Mouse (Mus musculus) stomach, embryonic 16.5 days (tissue): ENCODE measurements around the gene Syne3. TPM values are rescaled to one million over a fixed set of nuclear protein-coding genes. Genes with fewer than 3 reads are reported as not detected.

Experiments
- ATAC-seq: fragments of 200-750 bp; cut with Nextera tagmentation; 2 replicates; pipeline ENCODE4 v1.8.0; 2017; ENCODE audit warnings: moderate number of reproducible peaks, moderate TSS enrichment; ENCODE audit not compliant: insufficient read depth, low FRiP score
- H3K27ac ChIP-seq: fragments of 300-500 bp; sonication (generic); 2 replicates; pipeline ENCODE4 v1.5.1; 2014; ENCODE audit warnings: low read length
- H3K27me3 ChIP-seq: fragments of 300-500 bp; sonication (generic); 2 replicates; pipeline ENCODE4 v1.6.1; 2014; ENCODE audit warnings: low read length, control low read depth, mixed read lengths; ENCODE audit not compliant: control insufficient read depth, insufficient read depth
- H3K36me3 ChIP-seq: fragments of 300-500 bp; sonication (generic); 2 replicates; pipeline ENCODE4 v1.6.1; 2014; ENCODE audit warnings: low read length; ENCODE audit not compliant: control insufficient read depth, insufficient read depth
- H3K4me1 ChIP-seq: fragments of 300-500 bp; sonication (generic); 2 replicates; pipeline ENCODE4 v1.6.1; 2014; ENCODE audit warnings: low read length, control low read depth, mixed read lengths; ENCODE audit not compliant: control insufficient read depth, insufficient read depth
- H3K4me2 ChIP-seq: fragments of 300-500 bp; sonication (generic); 2 replicates; pipeline ENCODE4 v1.6.1; 2014; ENCODE audit warnings: low read depth, low read length, mixed read lengths
- H3K4me3 ChIP-seq: fragments of 300-500 bp; sonication (generic); replicated peaks from 2 replicates; pipeline ENCODE4 v1.5.1; 2014; ENCODE audit warnings: mild to moderate bottlenecking, low read length
- H3K9ac ChIP-seq: fragments of 300-500 bp; sonication (generic); 2 replicates; pipeline ENCODE4 v1.6.1; 2014; ENCODE audit warnings: low read length
- H3K9me3 ChIP-seq: fragments of 300-500 bp; sonication (generic); replicated peaks from 2 replicates; pipeline ENCODE4 v1.6.1; 2016; ENCODE audit warnings: low read length, control low read depth; ENCODE audit not compliant: control insufficient read depth
- WGBS: fragments of 180-500 bp; shearing (Covaris S2); extraction: QIAGEN DNeasy Blood & Tissue Kit; methylation state at CpG from one replicate; pipeline ENCODE4 v1.1.7; 2014; 5-methylcytosine and 5-hydroxymethylcytosine counted together
- polyA plus RNA-seq: library from polyadenylated mRNA; unstranded; fragments of >200 nt; fragmentation: Nextera tagmentation; extraction: Ambion mirVana; gene quantifications from 2 replicates; pipeline ENCODE4 v1.2.1, GENCODE M21; 2015

The Syne3 gene
- polyA plus RNA-seq, 1 experiment from 2014 or later = 0.81 TPM

GRCm38 (mm10) chr12:104953941-104954340 lies 55.7 kb downstream of the Syne3 start:
- Histone ChIP-seq H3K4me2 (no peak overlapping the region), H3K36me3 (no peaks in the 10 kb centered on the region), H3K4me1 (no peaks in the 10 kb centered on the region; the same call in none of the 2 replicates), H3K9ac (no peak overlapping the region), H3K9me3 (no peaks in the 10 kb centered on the region), H3K4me3 (no peak overlapping the region), H3K27me3 (no peaks in the 10 kb centered on the region), H3K27ac (no peak overlapping the region)
- WGBS = 23% methylated on average over 4 of the region's 4 CpGs
- ATAC-seq = no peak

GRCm38 (mm10) chr12:104952458-104952857 lies 57.2 kb downstream of the Syne3 start:
- H3K9ac ChIP-seq = no peak overlapping the region
- no peaks in the 10 kb centered on the region for H3K36me3 ChIP-seq
- H3K4me3 ChIP-seq = no peak overlapping the region
- no peaks in the 10 kb centered on the region; the same call in 1 of the 2 replicates for H3K4me1 ChIP-seq
- H3K4me2 ChIP-seq = no peak overlapping the region
- no peak overlapping the region for H3K27ac ChIP-seq
- no peak for ATAC-seq
- no peaks in the 10 kb centered on the region for H3K27me3 ChIP-seq
- 14% methylated on average over 5 of the region's 5 CpGs for WGBS
- no peaks in the 10 kb centered on the region for H3K9me3 ChIP-seq

GRCm38 (mm10) chr12:104947911-104948310 lies 61.7 kb downstream of the Syne3 start:
- no peak overlapping the region for H3K4me3 ChIP-seq
- H3K27me3 ChIP-seq = no peaks in the 10 kb centered on the region
- WGBS = 76% methylated on average over 2 of the region's 2 CpGs
- ATAC-seq = no peak
- no peak overlapping the region for H3K4me2 ChIP-seq
- H3K9me3 ChIP-seq = peaks cover 3% of the 10 kb centered on the region; the same call in 1 of the 2 replicates
- no peak overlapping the region for H3K9ac ChIP-seq
- 0 out of 2 replicates have a peak, but pooled peaks cover 2% of the 10 kb centered on the region for H3K36me3 ChIP-seq
- H3K27ac ChIP-seq = no peak overlapping the region
- no peaks in the 10 kb centered on the region for H3K4me1 ChIP-seq

GRCm38 (mm10) chr12:104946231-104946630 lies 63.4 kb downstream of the Syne3 start:
- Histone ChIP-seq H3K27me3 (no peaks in the 10 kb centered on the region), H3K4me1 (no peaks in the 10 kb centered on the region), H3K4me3 (no peak overlapping the region), H3K27ac (no peak overlapping the region), H3K9ac (no peak overlapping the region), H3K36me3 (0 out of 2 replicates have a peak, but pooled peaks cover 2% of the 10 kb centered on the region), H3K9me3 (peaks cover 3% of the 10 kb centered on the region; the same call in 1 of the 2 replicates), H3K4me2 (no peak overlapping the region)
- 94% methylated on average over 6 of the region's 6 CpGs for WGBS
- ATAC-seq = no peak

GRCm38 (mm10) chr12:104940466-104940865 lies 69.1 kb downstream of the Syne3 start:
- H3K36me3 ChIP-seq = 0 out of 2 replicates have a peak, but pooled peaks cover 6% of the 10 kb centered on the region
- no peak overlapping the region for H3K9ac ChIP-seq
- no peak overlapping the region for H3K4me3 ChIP-seq
- no peak overlapping the region for H3K4me2 ChIP-seq
- no peak overlapping the region for H3K27ac ChIP-seq
- H3K4me1 ChIP-seq = no peaks in the 10 kb centered on the region
- peaks cover 10% of the 10 kb centered on the region; the same call in 1 of the 2 replicates for H3K9me3 ChIP-seq
- WGBS = 85% methylated on average over 9 of the region's 9 CpGs
- no peaks in the 10 kb centered on the region for H3K27me3 ChIP-seq
- ATAC-seq = no peak

- 17% methylated on average over 4 of the region's 4 CpGs for WGBS
- Histone ChIP-seq H3K9me3 (peaks cover 10% of the 10 kb centered on the region; the same call in 1 of the 2 replicates), H3K4me2 (no peak overlapping the region), H3K27me3 (no peaks in the 10 kb centered on the region), H3K4me1 (no peaks in the 10 kb centered on the region), H3K9ac (no peak overlapping the region), H3K4me3 (no peak overlapping the region), H3K27ac (no peak overlapping the region), H3K36me3 (0 out of 2 replicates have a peak, but pooled peaks cover 6% of the 10 kb centered on the region)
- no peak for ATAC-seq
Measured at GRCm38 (mm10) chr12:104940027-104940386, 69.6 kb downstream of the Syne3 start.

GRCm38 (mm10) chr12:104939372-104940026 lies 70.1 kb downstream of the Syne3 start:
- peak; percentile 56; the same call in 1 of the 2 replicates for ATAC-seq
- no peak overlapping the region for H3K4me2 ChIP-seq
- 41% methylated on average over 13 of the region's 13 CpGs for WGBS

GRCm38 (mm10) chr12:104938935-104939334 lies 70.7 kb downstream of the Syne3 start:
- no peak overlapping the region for H3K9ac ChIP-seq
- 0 out of 2 replicates have a peak, but pooled peaks cover 6% of the 10 kb centered on the region for H3K36me3 ChIP-seq
- H3K27me3 ChIP-seq = no peaks in the 10 kb centered on the region
- no peak for ATAC-seq
- H3K4me1 ChIP-seq = no peaks in the 10 kb centered on the region
- WGBS = 68% methylated on average over 5 of the region's 5 CpGs
- H3K4me2 ChIP-seq = no peak overlapping the region
- no peak overlapping the region for H3K27ac ChIP-seq
- H3K9me3 ChIP-seq = peaks cover 7% of the 10 kb centered on the region; the same call in 1 of the 2 replicates
- H3K4me3 ChIP-seq = no peak overlapping the region

More at GRCm38 (mm10) chr12:104939372-104940026, 70.1 kb downstream of the Syne3 start:
- H3K4me1 ChIP-seq = no peaks in the 10 kb centered on the region
- H3K4me3 ChIP-seq = no peak overlapping the region
- no peak overlapping the region for H3K9ac ChIP-seq
- no peaks in the 10 kb centered on the region for H3K27me3 ChIP-seq
- H3K36me3 ChIP-seq = 0 out of 2 replicates have a peak, but pooled peaks cover 6% of the 10 kb centered on the region
- peaks cover 7% of the 10 kb centered on the region; the same call in 1 of the 2 replicates for H3K9me3 ChIP-seq
- H3K27ac ChIP-seq = no peak overlapping the region

GRCm38 (mm10) chr12:104936223-104936622 lies 73.4 kb downstream of the Syne3 start:
- ATAC-seq = no peak
- 72% methylated on average over 4 of the region's 4 CpGs for WGBS

More at GRCm38 (mm10) chr12:104936223-104936622, 73.4 kb downstream of the Syne3 start:
- Histone ChIP-seq H3K36me3 (0 out of 2 replicates have a peak, but pooled peaks cover 6% of the 10 kb centered on the region), H3K4me1 (no peaks in the 10 kb centered on the region), H3K27ac (no peak overlapping the region), H3K9ac (no peak overlapping the region), H3K4me3 (no peak overlapping the region), H3K9me3 (peaks cover 7% of the 10 kb centered on the region; the same call in 1 of the 2 replicates), H3K27me3 (no peaks in the 10 kb centered on the region), H3K4me2 (no peak overlapping the region)
